Mouse (Mus musculus) intestine, embryonic 14.5 days (tissue): ENCODE measurements around the gene Fanci. TPM values are rescaled to one million over a fixed set of nuclear protein-coding genes. Genes with fewer than 3 reads are reported as not detected.

Source experiments
- ATAC-seq: fragments of 200-750 bp; cut with Nextera tagmentation; replicated peaks from 2 replicates; pipeline ENCODE4 v1.8.0; 2017; ENCODE audit warnings: low read depth, moderate number of reproducible peaks, moderate TSS enrichment, moderate library complexity; ENCODE audit not compliant: low FRiP score, low TSS enrichment
- DNase-seq: peaks from one replicate; pipeline ENCODE4 v3.0.0-alpha.2; 2018; ENCODE audit warnings: low spot score
- H3K27ac ChIP-seq: fragments of 300-500 bp; sonication (generic); 2 replicates; pipeline ENCODE4 v1.5.1; 2014; ENCODE audit warnings: low read depth, mild to moderate bottlenecking, control low read depth
- H3K27me3 ChIP-seq: fragments of 300-500 bp; sonication (generic); replicated peaks from 2 replicates; pipeline ENCODE4 v1.6.1; 2014; ENCODE audit warnings: low read length, control low read depth; ENCODE audit not compliant: control insufficient read depth, insufficient read depth
- H3K36me3 ChIP-seq: fragments of 300-500 bp; sonication (generic); 2 replicates; pipeline ENCODE4 v1.6.1; 2014; ENCODE audit warnings: low read length, control low read depth; ENCODE audit not compliant: control insufficient read depth, insufficient read depth
- H3K4me1 ChIP-seq: fragments of 300-500 bp; sonication (generic); replicated peaks from 2 replicates; pipeline ENCODE4 v1.6.1; 2014; ENCODE audit warnings: low read length, control low read depth, mixed read lengths; ENCODE audit not compliant: control insufficient read depth, insufficient read depth
- H3K4me2 ChIP-seq: fragments of 300-500 bp; sonication (generic); 2 replicates; pipeline ENCODE4 v1.6.1; 2014; ENCODE audit warnings: low read length
- H3K4me3 ChIP-seq: fragments of 300-500 bp; sonication (generic); 2 replicates; pipeline ENCODE4 v1.5.1; 2014; ENCODE audit warnings: low read depth, low read length, control low read depth, mixed read lengths
- H3K9ac ChIP-seq: fragments of 300-500 bp; sonication (generic); 2 replicates; pipeline ENCODE4 v1.6.1; 2014; ENCODE audit warnings: mild to moderate bottlenecking, low read length
- H3K9me3 ChIP-seq: fragments of 300-500 bp; sonication (generic); 2 replicates; pipeline ENCODE4 v1.6.1; 2016; ENCODE audit warnings: low read length, control low read depth; ENCODE audit not compliant: control insufficient read depth
- WGBS: fragments of 180-500 bp; shearing (Covaris S2); extraction: QIAGEN DNeasy Blood & Tissue Kit; methylation state at CpG from one replicate; pipeline ENCODE4 v1.1.7; 2014; 5-methylcytosine and 5-hydroxymethylcytosine counted together
- polyA plus RNA-seq: library from polyadenylated mRNA; unstranded; fragments of >200 nt; fragmentation: Nextera tagmentation; extraction: Ambion mirVana; gene quantifications from 2 replicates; pipeline ENCODE4 v1.2.1, GENCODE M21; 2014

Fanci gene
- polyA plus RNA-seq, 1 experiment from 2014 or later, result 11.7 TPM

- Histone ChIP-seq H3K4me1 (peaks cover 17% of the 10 kb centered on the region), H3K4me2 (peak overlapping the region; percentile 86), H3K9ac (peak overlapping the region; percentile 83), H3K9me3 (no peaks in the 10 kb centered on the region), H3K27ac (no peak overlapping the region), H3K27me3 (no peaks in the 10 kb centered on the region; the same call in 1 of the 2 replicates), H3K4me3 (peak overlapping the region; percentile 83), H3K36me3 (peaks cover 30% of the 10 kb centered on the region)
- ATAC-seq, result no peak
- DNase-seq, result peak; percentile 66
- WGBS, result 8% methylated on average over 47 of the region's 47 CpGs
Measured at GRCm38 (mm10) chr7:79464776-79465420, 73.2 kb downstream of the Fanci start.

- peak overlapping the region; percentile 83 for H3K9ac ChIP-seq
- DNase-seq (peak; percentile 83), ATAC-seq (peak; percentile 67)
- peak overlapping the region; percentile 83 for H3K4me3 ChIP-seq
- H3K27me3 ChIP-seq, result no peaks in the 10 kb centered on the region; the same call in 1 of the 2 replicates
- peak overlapping the region; percentile 74 for H3K27ac ChIP-seq
- H3K4me1 ChIP-seq, result peaks cover 17% of the 10 kb centered on the region
- H3K9me3 ChIP-seq, result no peaks in the 10 kb centered on the region
- H3K36me3 ChIP-seq, result peaks cover 23% of the 10 kb centered on the region
- peak overlapping the region; percentile 86 for H3K4me2 ChIP-seq
- 1% methylated on average over 47 of the region's 47 CpGs for WGBS
Measured at GRCm38 (mm10) chr7:79465461-79466044, 73.8 kb downstream of the Fanci start.

GRCm38 (mm10) chr7:79466053-79466901 is 74.5 kb downstream of the Fanci start, which contains the start of gene Polg:
Gene Polg, minus strand, starts transcription at chr7:79466362.
- WGBS, result under 1% methylated on average over 75 of the region's 76 CpGs
- Histone ChIP-seq H3K4me1 (peaks cover 17% of the 10 kb centered on the region), H3K27me3 (no peaks in the 10 kb centered on the region; the same call in 1 of the 2 replicates), H3K4me2 (peak within 1 kb of the TSS; percentile 86), H3K4me3 (peak within 1 kb of the TSS; percentile 83), H3K27ac (peak within 1 kb of the TSS; percentile 74), H3K36me3 (peaks cover 16% of the 10 kb centered on the region; the same call in 1 of the 2 replicates), H3K9ac (peak within 1 kb of the TSS; percentile 83), H3K9me3 (no peaks in the 10 kb centered on the region)
- DNase-seq, result peak; percentile 100
- peak; percentile 96 for ATAC-seq

- H3K36me3 ChIP-seq, result 0 out of 2 replicates have a peak, but pooled peaks cover 4% of the 10 kb centered on the region
- no peak for ATAC-seq
- 0 out of 2 replicates have a peak overlapping the region, but pooled peaks have one; percentile 83 for H3K4me3 ChIP-seq
- no peak for DNase-seq
- H3K27ac ChIP-seq, result no peak overlapping the region
- H3K4me1 ChIP-seq, result peaks cover 17% of the 10 kb centered on the region
- H3K4me2 ChIP-seq, result peak overlapping the region; percentile 86
- WGBS, result 3% methylated on average over 3 of the region's 6 CpGs
- no peaks in the 10 kb centered on the region; the same call in 1 of the 2 replicates for H3K27me3 ChIP-seq
- H3K9me3 ChIP-seq, result no peaks in the 10 kb centered on the region
- H3K9ac ChIP-seq, result no peak overlapping the region
Measured at GRCm38 (mm10) chr7:79467951-79468350, 76.2 kb downstream of the Fanci start.

DNA sequence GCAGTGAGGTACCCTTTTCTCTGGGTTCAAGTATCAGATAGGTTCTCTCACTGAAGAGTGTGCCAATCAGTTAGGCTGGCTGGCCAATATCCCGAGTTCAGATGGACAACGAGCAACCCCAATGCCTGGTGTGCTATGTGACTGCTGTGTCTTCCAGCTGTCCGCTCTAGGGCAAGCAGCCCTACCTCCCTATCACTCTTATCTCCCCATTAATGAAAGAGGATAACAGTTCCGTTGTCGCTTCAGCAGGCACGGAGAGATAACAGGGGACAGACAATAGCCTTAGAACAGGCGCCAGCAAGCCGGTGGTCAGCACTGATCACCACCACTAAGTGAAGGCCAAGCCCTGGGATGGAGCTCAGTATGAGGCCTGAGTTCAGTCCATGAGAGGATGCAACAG is 77.3 kb downstream of the Fanci start:
- Histone ChIP-seq H3K27me3 (no peaks in the 10 kb centered on the region; the same call in 1 of the 2 replicates), H3K4me1 (peaks cover 16% of the 10 kb centered on the region), H3K27ac (no peak overlapping the region), H3K36me3 (no peaks in the 10 kb centered on the region), H3K4me3 (no peak overlapping the region), H3K9me3 (no peaks in the 10 kb centered on the region), H3K4me2 (no peak overlapping the region), H3K9ac (no peak overlapping the region)
- 50% methylated on average over 8 of the region's 8 CpGs for WGBS
- no peak for DNase-seq
- no peak for ATAC-seq

DNA sequence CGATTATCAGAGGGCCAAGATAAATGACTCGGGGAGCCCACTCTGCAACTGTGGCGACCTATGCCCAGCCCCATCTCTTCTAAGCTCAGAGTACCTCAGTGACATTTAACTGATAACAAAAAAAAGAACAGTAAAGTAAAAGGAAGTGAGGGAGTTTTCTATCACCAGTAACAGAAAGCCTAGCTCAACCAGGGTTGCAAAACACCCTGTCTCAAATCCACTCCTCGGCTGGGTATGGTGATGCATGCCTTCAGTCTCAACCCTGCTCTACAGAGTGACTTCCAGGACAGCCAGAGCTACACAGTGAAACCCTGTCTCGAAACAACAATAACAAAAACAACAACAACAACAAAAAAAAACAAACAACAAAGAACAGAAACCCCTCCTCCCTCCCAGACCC is 78.0 kb downstream of the Fanci start:
- no peak overlapping the region for H3K27ac ChIP-seq
- H3K4me1 ChIP-seq, result peaks cover 9% of the 10 kb centered on the region; the same call in 1 of the 2 replicates
- H3K4me3 ChIP-seq, result no peak overlapping the region
- H3K36me3 ChIP-seq, result no peaks in the 10 kb centered on the region
- no peak overlapping the region for H3K9ac ChIP-seq
- no peak for DNase-seq
- no peaks in the 10 kb centered on the region for H3K9me3 ChIP-seq
- 73% methylated on average over 5 of the region's 5 CpGs for WGBS
- H3K27me3 ChIP-seq, result no peaks in the 10 kb centered on the region; the same call in 1 of the 2 replicates
- no peak for ATAC-seq
- no peak overlapping the region for H3K4me2 ChIP-seq

DNA sequence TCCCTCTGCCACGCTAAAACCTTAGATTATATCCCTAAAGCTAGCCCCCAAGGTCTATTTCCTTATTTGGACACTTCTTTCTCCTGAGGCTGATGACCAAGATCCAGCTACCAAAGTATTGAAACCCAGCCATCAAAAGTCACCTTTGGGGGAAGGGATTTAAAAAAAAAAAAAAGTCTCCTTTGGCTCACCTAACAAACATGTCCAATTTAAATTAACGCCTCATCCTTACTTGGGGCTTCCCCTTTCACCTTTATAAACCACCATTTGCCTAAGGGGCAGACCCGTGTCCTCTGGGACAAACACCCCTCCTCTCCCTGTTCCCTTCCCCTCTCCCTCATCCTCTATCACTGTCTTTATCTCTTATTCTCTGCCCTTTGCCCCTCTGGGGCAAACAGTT is 79.0 kb downstream of the Fanci start:
- H3K9ac ChIP-seq, result no peak overlapping the region
- H3K9me3 ChIP-seq, result no peaks in the 10 kb centered on the region
- H3K36me3 ChIP-seq, result no peaks in the 10 kb centered on the region
- H3K4me3 ChIP-seq, result no peak overlapping the region
- WGBS, result 35% methylated on average over 3 of the region's 3 CpGs
- H3K27ac ChIP-seq, result no peak overlapping the region
- H3K4me1 ChIP-seq, result 0 out of 2 replicates have a peak, but pooled peaks cover 6% of the 10 kb centered on the region
- H3K27me3 ChIP-seq, result no peaks in the 10 kb centered on the region; the same call in 1 of the 2 replicates
- H3K4me2 ChIP-seq, result no peak overlapping the region
- ATAC-seq, result no peak
- no peak for DNase-seq

DNA sequence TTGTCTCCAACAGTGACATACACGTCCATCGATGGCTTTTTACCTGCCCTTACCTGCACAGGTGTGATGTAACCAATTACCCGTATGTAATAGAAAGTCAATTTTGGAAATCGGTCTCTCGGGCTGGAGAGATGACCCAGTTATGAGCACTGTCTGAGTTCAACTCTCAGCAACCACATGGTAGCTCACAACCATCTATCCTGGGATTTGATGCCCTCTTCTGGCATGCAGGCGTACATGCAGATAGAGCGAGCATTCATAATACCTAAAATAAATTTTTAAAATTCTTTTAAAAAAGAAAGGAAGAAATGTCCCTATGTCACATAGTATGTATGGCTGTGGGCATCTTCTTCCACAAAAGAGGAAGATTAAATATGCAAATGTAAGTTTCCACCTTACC is 79.7 kb downstream of the Fanci start:
- Histone ChIP-seq H3K4me3 (no peak overlapping the region), H3K4me1 (0 out of 2 replicates have a peak, but pooled peaks cover 6% of the 10 kb centered on the region), H3K36me3 (no peaks in the 10 kb centered on the region), H3K9me3 (no peaks in the 10 kb centered on the region), H3K27me3 (no peaks in the 10 kb centered on the region; the same call in 1 of the 2 replicates), H3K9ac (no peak overlapping the region), H3K27ac (no peak overlapping the region), H3K4me2 (no peak overlapping the region)
- DNase-seq, result no peak
- no peak for ATAC-seq
- 66% methylated on average over 7 of the region's 7 CpGs for WGBS
